Mouse (Mus musculus) heart, postnatal 0 days (tissue): Measurements from ENCODE around the gene Jak1.

Experiments used
- CTCF ChIP-seq: IDR thresholded peaks from 2 replicates; pipeline ENCODE4 v1.5.1; 2016; ENCODE audit warnings: antibody characterized with exemption, control low read depth, low read depth
- EP300 ChIP-seq: IDR thresholded peaks from 2 replicates; pipeline ENCODE4 v1.6.1; 2016; ENCODE audit warnings: antibody characterized with exemption, low read depth

DNA sequence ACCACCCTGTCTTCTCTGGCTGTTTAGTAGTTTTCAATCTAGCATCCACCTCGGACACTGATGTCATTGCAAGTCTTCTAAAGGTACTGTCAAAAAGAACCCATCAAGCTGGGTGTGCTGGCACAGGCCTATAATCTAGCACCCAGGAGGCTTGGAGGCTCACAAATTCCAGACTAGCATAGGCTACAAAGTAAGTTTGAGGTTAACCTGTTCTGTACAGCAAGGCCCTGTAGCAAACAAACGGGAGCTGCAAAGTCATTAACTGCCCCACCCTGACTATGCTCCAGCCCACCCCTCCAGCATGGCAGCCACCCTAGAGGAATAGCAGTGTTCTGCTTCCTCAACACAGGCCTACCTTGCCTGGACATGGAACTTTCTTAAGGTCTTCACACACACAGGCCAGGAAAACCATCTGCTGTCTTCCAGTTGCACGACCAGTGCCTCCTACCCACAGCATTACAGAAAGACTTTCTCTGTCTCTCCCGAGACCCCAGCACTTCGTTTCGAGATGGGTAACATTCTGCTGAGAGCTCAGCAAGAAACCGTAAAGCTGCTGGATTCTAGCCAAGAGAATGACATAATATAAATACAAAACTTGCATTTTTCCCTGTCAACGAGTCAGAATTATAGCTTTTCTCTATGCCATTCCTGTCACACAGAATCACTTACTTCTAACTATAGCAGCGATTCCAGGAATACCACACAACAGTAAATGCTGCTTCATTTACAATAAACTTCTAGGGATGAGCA is 67.5 kb downstream of the Jak1 start:
- TF ChIP-seq CTCF (no peak), EP300 (no peak)
